Mouse (Mus musculus): ENCODE results near the gene Camsap3. TPM values are rescaled to one million over a fixed set of nuclear protein-coding genes. Genes with fewer than 3 reads are reported as not detected.
A peak's percentile ranks its signal among the peaks of the same experiment; 100 is the strongest.

Gene Camsap3
- polyA plus RNA-seq, 1 experiment from 2014 or later, result 41.3 TPM

- no peaks in the 10 kb centered on the region for H3K9me3 ChIP-seq (replicated peaks)
- no peaks in the 10 kb centered on the region for H3K4me1 ChIP-seq
- no peak overlapping the region for H3K27ac ChIP-seq (replicated peaks)
- H3K27me3 ChIP-seq (replicated peaks), result no peaks in the 10 kb centered on the region
- H3K4me2 ChIP-seq, result no peak overlapping the region
- no peak for ATAC-seq (ENCODE audit: low FRiP score)
- no peaks in the 10 kb centered on the region for H3K36me3 ChIP-seq
- no peak overlapping the region for H3K4me3 ChIP-seq (replicated peaks)
- no peak overlapping the region for H3K9ac ChIP-seq (replicated peaks)
- WGBS, result 26% methylated on average over 5 of the region's 5 CpGs
Measured at GRCm38 (mm10) chr8:3645804-3646203, 58.7 kb downstream of the Camsap3 start.

GRCm38 (mm10) chr8:3646824-3647531 lies 59.9 kb downstream of the Camsap3 start:
- Histone ChIP-seq H3K9me3 (replicated peaks) (no peaks in the 10 kb centered on the region), H3K4me2 (no peak overlapping the region), H3K36me3 (no peaks in the 10 kb centered on the region), H3K4me3 (replicated peaks) (no peak overlapping the region), H3K9ac (replicated peaks) (no peak overlapping the region), H3K4me1 (no peaks in the 10 kb centered on the region), H3K27me3 (replicated peaks) (no peaks in the 10 kb centered on the region), H3K27ac (replicated peaks) (no peak overlapping the region)
- no peak for ATAC-seq (ENCODE audit: low FRiP score)
- WGBS, result 88% methylated on average over 6 of the region's 6 CpGs

GRCm38 (mm10) chr8:3647561-3647960 lies 60.5 kb downstream of the Camsap3 start:
- no peak for ATAC-seq (ENCODE audit: low FRiP score)
- H3K27me3 ChIP-seq (replicated peaks), result no peaks in the 10 kb centered on the region
- H3K9me3 ChIP-seq (replicated peaks), result no peaks in the 10 kb centered on the region
- H3K36me3 ChIP-seq, result no peaks in the 10 kb centered on the region
- no peak overlapping the region for H3K9ac ChIP-seq (replicated peaks)
- no peak overlapping the region for H3K27ac ChIP-seq (replicated peaks)
- H3K4me3 ChIP-seq (replicated peaks), result no peak overlapping the region
- WGBS, result 84% methylated on average over 4 of the region's 4 CpGs
- no peak overlapping the region for H3K4me2 ChIP-seq
- H3K4me1 ChIP-seq, result no peaks in the 10 kb centered on the region

GRCm38 (mm10) chr8:3648268-3648667 lies 61.2 kb downstream of the Camsap3 start:
- no peak overlapping the region for H3K4me3 ChIP-seq (replicated peaks)
- WGBS, result 81% methylated on average over 2 of the region's 2 CpGs
- H3K4me2 ChIP-seq, result no peak overlapping the region
- H3K27me3 ChIP-seq (replicated peaks), result no peaks in the 10 kb centered on the region
- H3K36me3 ChIP-seq, result no peaks in the 10 kb centered on the region
- no peak for ATAC-seq (ENCODE audit: low FRiP score)
- H3K9ac ChIP-seq (replicated peaks), result no peak overlapping the region
- H3K9me3 ChIP-seq (replicated peaks), result no peaks in the 10 kb centered on the region
- no peak overlapping the region for H3K27ac ChIP-seq (replicated peaks)
- no peaks in the 10 kb centered on the region for H3K4me1 ChIP-seq

- Histone ChIP-seq H3K27ac (replicated peaks) (no peak overlapping the region), H3K9ac (replicated peaks) (no peak overlapping the region), H3K4me1 (no peaks in the 10 kb centered on the region), H3K36me3 (no peaks in the 10 kb centered on the region), H3K27me3 (replicated peaks) (no peaks in the 10 kb centered on the region), H3K9me3 (replicated peaks) (no peaks in the 10 kb centered on the region), H3K4me3 (replicated peaks) (no peak overlapping the region), H3K4me2 (no peak overlapping the region)
- WGBS, result 42% methylated on average over 1 of the region's 1 CpGs
- ATAC-seq (ENCODE audit: low FRiP score), result no peak
Measured at GRCm38 (mm10) chr8:3648990-3649389, 61.9 kb downstream of the Camsap3 start.

- no peaks in the 10 kb centered on the region for H3K9me3 ChIP-seq (replicated peaks)
- no peak overlapping the region for H3K4me2 ChIP-seq
- WGBS, result 69% methylated on average over 3 of the region's 3 CpGs
- no peaks in the 10 kb centered on the region for H3K36me3 ChIP-seq
- peaks cover 9% of the 10 kb centered on the region; the same call in 1 of the 2 replicates for H3K4me1 ChIP-seq
- no peak overlapping the region for H3K4me3 ChIP-seq (replicated peaks)
- no peak overlapping the region for H3K27ac ChIP-seq (replicated peaks)
- no peak overlapping the region for H3K9ac ChIP-seq (replicated peaks)
- no peak for ATAC-seq (ENCODE audit: low FRiP score)
- H3K27me3 ChIP-seq (replicated peaks), result no peaks in the 10 kb centered on the region
Measured at GRCm38 (mm10) chr8:3652845-3653244, 65.8 kb downstream of the Camsap3 start.

- no peaks in the 10 kb centered on the region for H3K9me3 ChIP-seq (replicated peaks)
- H3K4me1 ChIP-seq, result peaks cover 9% of the 10 kb centered on the region; the same call in 1 of the 2 replicates
- H3K27ac ChIP-seq (replicated peaks), result no peak overlapping the region
- peak; percentile 51 for ATAC-seq (ENCODE audit: low FRiP score)
- WGBS, result 73% methylated on average over 11 of the region's 11 CpGs
- no peaks in the 10 kb centered on the region for H3K36me3 ChIP-seq
- H3K4me2 ChIP-seq, result no peak overlapping the region
- no peak overlapping the region for H3K4me3 ChIP-seq (replicated peaks)
- no peaks in the 10 kb centered on the region for H3K27me3 ChIP-seq (replicated peaks)
- H3K9ac ChIP-seq (replicated peaks), result no peak overlapping the region
Measured at GRCm38 (mm10) chr8:3654726-3655508, 67.8 kb downstream of the Camsap3 start.

- H3K4me1 ChIP-seq, result peaks cover 9% of the 10 kb centered on the region; the same call in 1 of the 2 replicates
- H3K4me3 ChIP-seq (replicated peaks), result no peak within 1 kb of the TSS
- H3K9me3 ChIP-seq (replicated peaks), result no peaks in the 10 kb centered on the region
- no peak within 1 kb of the TSS for H3K9ac ChIP-seq (replicated peaks)
- no peaks in the 10 kb centered on the region for H3K36me3 ChIP-seq
- 73% methylated on average over 3 of the region's 3 CpGs for WGBS
- no peak for ATAC-seq (ENCODE audit: low FRiP score)
- no peak within 1 kb of the TSS for H3K4me2 ChIP-seq
- H3K27ac ChIP-seq (replicated peaks), result no peak within 1 kb of the TSS
- no peaks in the 10 kb centered on the region for H3K27me3 ChIP-seq (replicated peaks)
Measured at GRCm38 (mm10) chr8:3655526-3655925, 68.4 kb downstream of the Camsap3 start, which contains the start of gene Retn. Retn (plus strand) TSS chr8:3655770.

GRCm38 (mm10) chr8:3656725-3657381 lies 69.8 kb downstream of the Camsap3 start:
- H3K9ac ChIP-seq (replicated peaks), result no peak overlapping the region
- peaks cover 9% of the 10 kb centered on the region; the same call in 1 of the 2 replicates for H3K4me1 ChIP-seq
- no peak overlapping the region for H3K4me2 ChIP-seq
- no peak overlapping the region for H3K27ac ChIP-seq (replicated peaks)
- H3K36me3 ChIP-seq, result no peaks in the 10 kb centered on the region
- H3K9me3 ChIP-seq (replicated peaks), result no peaks in the 10 kb centered on the region
- H3K4me3 ChIP-seq (replicated peaks), result no peak overlapping the region
- 23% methylated on average over 7 of the region's 7 CpGs for WGBS
- H3K27me3 ChIP-seq (replicated peaks), result no peaks in the 10 kb centered on the region
- peak; percentile 34; the same call in 1 of the 2 replicates for ATAC-seq (ENCODE audit: low FRiP score)
